Mouse (Mus musculus) megakaryocyte progenitor cell, adult 5-6 weeks (primary cell): Measurements from ENCODE around the gene 4931406C07Rik. TPM values are rescaled to one million over a fixed set of nuclear protein-coding genes. Genes with fewer than 3 reads are reported as not detected.

Source experiments
- ATAC-seq: replicated peaks from 2 replicates; pipeline ENCODE4 v1.8.0; 2016; ENCODE audit warnings: mild to moderate bottlenecking, moderate TSS enrichment, inconsistent platforms; ENCODE audit not compliant: poor library complexity
- total RNA-seq, 2 experiments: library from RNA; stranded (forward) in 1 of 2; stranded (reverse) in 1 of 2; fragments of 157-497, 149-512 nt in 1 of 2; fragments of 200-1000 nt in 1 of 2; gene quantifications; 2 replicates each; pipeline versions ENCODE4 v1.2.3 to v1.2.4; 2015 to 2017

The 4931406C07Rik gene
- total RNA-seq, 2 experiments from 2014 or later, result 11.6 to 18.5 TPM

DNA sequence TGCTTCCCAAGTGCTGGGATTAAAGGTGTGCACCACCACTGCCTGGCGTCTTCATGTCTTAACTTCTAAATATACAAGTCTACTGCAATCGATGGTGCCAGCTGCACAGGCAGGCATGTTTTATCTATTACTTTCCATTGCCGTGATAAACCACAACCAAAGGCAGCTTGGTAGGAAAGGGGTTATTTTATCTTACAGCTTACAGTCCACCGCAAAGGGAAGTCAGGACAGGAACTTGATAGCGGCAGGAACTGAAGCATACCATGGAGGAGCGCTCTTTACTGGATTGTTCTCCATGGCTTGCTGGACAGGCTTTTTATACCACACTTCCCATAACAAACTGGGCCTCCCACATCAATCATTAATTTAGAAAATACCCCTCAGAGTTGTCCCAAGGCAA, 17.0 kb downstream of the 4931406C07Rik start:
- ATAC-seq, result peak; percentile 95

DNA sequence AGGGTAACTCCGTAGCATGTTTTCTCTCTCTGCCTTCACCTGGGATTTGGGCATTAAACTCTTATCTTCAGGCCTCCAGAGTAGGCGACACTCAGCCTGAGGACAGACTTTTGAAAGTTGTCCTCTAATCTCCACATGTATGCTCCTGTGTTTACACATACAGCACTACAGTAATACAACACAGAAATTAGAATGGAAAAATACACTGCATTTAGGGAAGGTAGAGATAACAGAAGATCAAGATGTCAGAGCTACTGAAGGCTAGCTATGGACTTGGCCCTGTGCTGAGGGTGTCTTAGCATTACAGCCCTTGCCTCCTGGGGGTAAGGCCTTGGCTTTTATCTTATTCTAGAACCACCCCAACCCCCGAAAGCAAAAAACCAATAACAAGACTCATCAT, 17.8 kb downstream of the 4931406C07Rik start:
- no peak for ATAC-seq

GRCm38 (mm10) chr9:15287846-15288245, 18.4 kb downstream of the 4931406C07Rik start:
- peak; percentile 33 for ATAC-seq

- peak; percentile 18; the same call in 1 of the 2 replicates for ATAC-seq
These were observed 20.8 kb downstream of the 4931406C07Rik start for GRCm38 (mm10) chr9:15285443-15285842.

DNA sequence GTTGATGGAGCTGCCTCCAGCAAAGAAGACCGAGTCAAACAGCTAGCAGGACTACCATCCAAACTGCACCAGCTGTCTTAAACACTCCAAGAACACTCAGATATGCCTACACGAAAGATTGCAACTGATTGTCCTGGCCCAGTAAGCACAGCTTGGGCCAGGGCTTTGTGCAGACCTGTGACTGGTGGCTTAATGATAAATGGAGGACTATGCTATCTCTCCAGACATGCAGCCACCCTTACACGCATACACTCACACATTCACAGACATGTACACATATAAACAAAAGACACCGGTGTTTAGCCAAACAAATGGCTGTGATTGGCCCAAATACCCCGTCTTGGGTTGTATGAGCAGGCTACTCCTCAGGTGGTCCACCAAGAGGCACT, 25.8 kb downstream of the 4931406C07Rik start:
- peak; percentile 19 for ATAC-seq

DNA sequence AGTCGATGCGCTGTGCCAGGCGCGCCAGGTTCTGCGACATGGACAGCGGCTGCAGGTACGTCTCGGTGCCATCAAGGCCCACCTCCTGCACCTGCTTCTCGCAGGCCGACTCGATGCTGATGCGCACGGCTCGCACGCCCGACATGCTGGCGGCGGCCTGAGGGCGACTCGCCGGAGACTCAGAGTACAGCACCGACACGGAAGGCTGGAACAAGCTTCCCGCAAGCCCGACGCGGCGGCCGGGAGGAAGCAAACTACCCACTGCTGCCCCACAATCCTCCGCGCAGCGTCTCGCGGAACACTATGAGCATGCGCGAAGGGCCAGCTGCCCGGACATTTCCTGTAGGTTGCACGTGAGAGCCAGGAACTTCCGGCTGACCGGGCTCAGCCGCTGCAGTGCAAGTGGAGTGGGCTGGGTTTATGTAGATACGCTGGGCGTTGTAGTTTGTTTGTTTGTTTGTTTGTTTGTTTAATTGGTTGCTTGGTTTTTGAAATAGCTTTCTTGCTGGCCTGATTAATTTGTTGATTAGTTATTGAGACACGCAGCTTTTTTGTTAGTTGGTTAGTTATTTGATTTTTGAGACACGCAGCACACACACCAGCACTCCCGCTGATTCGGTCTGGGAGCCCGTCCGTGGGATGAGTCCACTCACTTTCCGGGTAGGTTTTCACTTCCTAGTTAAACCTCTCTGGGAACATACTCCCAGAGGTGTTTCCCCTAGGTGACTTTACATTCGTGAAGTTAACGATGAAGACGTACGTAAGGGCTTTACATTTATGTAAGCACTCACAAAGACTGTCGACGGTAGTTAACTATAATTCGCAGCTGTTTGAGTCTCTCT, 26.4 kb downstream of the 4931406C07Rik start, which contains the start of gene Med17:
Gene Med17 (minus strand): TSS at position 283 of the 842 bp plus-strand sequence.
- ATAC-seq, result peak; percentile 91

GRCm38 (mm10) chr9:15279139-15279648, 27.1 kb downstream of the 4931406C07Rik start:
- ATAC-seq, result no peak

GRCm38 (mm10) chr9:15278343-15278742, 27.9 kb downstream of the 4931406C07Rik start:
- ATAC-seq, result no peak

- ATAC-seq, result no peak
These were observed 29.4 kb downstream of the 4931406C07Rik start for GRCm38 (mm10) chr9:15276855-15277254.

GRCm38 (mm10) chr9:15273981-15274380, 32.3 kb downstream of the 4931406C07Rik start:
- ATAC-seq, result peak; percentile 71

DNA sequence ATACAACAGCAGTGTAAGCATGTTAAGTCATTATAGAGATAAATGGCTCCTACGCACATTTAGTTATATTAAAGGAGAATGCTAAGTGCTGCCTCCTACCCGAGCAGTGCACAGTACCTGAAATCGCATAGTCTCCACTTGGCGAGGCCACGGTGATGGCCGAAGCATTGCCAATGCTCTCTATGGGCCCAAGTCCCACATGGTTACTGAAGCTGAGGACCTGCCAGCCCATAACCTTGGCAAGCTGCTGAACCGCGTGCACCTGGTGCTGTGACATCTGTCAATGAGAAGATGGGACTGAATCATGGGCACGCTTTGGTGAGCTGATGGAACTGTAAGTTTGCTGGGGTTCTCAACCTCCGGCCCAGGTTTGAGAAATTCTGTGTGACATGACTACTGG, 42.8 kb downstream of the 4931406C07Rik start:
- no peak for ATAC-seq

GRCm38 (mm10) chr9:15261980-15262379, 44.3 kb downstream of the 4931406C07Rik start:
- ATAC-seq, result no peak

GRCm38 (mm10) chr9:15256214-15256613, 50.0 kb downstream of the 4931406C07Rik start:
- ATAC-seq, result no peak

GRCm38 (mm10) chr9:15254501-15254900, 51.7 kb downstream of the 4931406C07Rik start:
- ATAC-seq, result no peak

DNA sequence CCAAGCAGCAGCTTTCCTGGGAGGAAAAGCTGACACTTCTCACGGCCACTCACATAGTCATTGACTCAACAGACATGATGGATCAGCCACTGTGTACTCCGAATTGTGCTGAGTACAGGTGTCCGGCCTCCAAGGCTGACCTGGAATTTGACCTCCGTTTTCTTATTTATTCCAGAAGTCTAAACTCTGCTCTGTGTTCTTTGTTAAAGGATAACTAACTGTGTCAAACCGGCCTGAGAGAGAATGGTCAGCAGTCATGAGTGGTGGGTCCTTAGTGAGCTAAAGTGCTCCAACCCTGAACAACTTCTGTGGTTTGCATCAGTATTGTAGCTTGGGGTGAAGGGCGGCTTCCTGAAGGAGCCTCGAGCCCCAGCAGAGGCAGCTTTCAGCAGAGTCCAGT, 54.1 kb downstream of the 4931406C07Rik start:
- ATAC-seq, result no peak

GRCm38 (mm10) chr9:15250376-15250775, 55.9 kb downstream of the 4931406C07Rik start:
- ATAC-seq, result peak; percentile 57

- no peak for ATAC-seq
These were observed 60.8 kb downstream of the 4931406C07Rik start for GRCm38 (mm10) chr9:15245319-15246075.

DNA sequence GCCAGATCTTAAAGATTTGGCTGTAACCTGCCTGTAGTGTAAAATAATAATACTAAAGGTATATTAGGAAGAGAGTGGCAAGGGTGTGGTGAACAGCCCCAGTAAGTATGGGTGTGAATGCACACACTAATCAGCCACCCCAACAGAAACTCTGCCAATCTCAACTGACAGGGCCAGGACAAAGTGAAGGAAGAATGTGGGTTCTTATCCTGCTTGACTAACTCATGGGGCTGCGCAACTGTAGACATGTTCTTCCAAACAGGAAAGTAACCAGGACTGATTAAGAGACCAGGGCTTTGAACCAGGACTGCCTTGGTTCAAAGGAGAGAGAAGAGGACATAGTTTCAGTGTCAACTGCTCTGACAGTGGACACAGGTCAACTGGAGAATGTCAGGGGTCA, 64.1 kb downstream of the 4931406C07Rik start:
- ATAC-seq, result no peak; the same call in 1 of the 2 replicates

- peak; percentile 79 for ATAC-seq
These were observed 64.7 kb downstream of the 4931406C07Rik start for GRCm38 (mm10) chr9:15241596-15241939.

DNA sequence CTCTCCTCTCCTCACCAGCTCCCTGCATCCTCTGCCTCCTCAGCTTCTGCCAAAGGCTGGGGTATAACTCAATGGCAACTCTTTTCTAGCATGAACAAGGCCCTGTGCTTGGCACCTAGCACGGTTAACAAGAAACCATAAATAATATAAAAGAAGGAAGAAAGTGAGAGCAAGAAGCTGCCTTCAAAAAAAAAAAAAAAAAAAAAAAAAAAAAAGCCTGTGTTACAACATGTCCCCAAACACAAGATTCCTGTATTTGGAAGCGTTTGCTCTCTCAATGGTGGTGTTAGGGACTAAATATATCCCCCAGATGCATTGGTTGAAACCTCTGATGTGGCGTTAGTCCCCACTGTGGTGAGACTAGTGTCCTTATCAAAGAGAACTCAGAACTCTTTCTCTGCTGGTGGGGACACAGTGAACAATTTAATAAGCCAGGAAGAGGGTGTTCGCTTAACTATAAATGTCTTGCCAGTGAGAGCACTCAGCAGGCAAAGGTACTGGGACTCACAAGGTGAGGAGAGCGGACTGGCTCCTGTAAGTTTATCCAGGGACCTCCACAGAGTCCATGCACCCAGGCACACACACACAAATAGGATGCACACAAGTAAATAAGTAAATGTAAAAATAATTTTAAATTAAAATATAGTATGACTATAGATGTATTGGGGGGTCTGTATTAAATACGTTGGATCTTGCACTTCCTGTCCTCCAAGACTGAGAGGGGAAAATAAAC, 65.2 kb downstream of the 4931406C07Rik start:
- no peak for ATAC-seq

- ATAC-seq, result no peak
These were observed 66.2 kb downstream of the 4931406C07Rik start for GRCm38 (mm10) chr9:15240006-15240405.
